Mouse (Mus musculus) stomach, embryonic 15.5 days (tissue): ENCODE results near the gene Fcna. TPM values are rescaled to one million over a fixed set of nuclear protein-coding genes. Genes with fewer than 3 reads are reported as not detected.

Experiments used
- ATAC-seq: fragments of 200-750 bp; cut with Nextera tagmentation; 2 replicates; pipeline ENCODE4 v1.8.0; 2017; ENCODE audit warnings: low read depth, moderate number of reproducible peaks, moderate TSS enrichment; ENCODE audit not compliant: insufficient read depth, low FRiP score
- H3K27ac ChIP-seq: fragments of 300-500 bp; sonication (generic); 2 replicates; pipeline ENCODE4 v1.5.1; 2015; ENCODE audit warnings: mild to moderate bottlenecking, inconsistent platforms
- H3K27me3 ChIP-seq: fragments of 300-500 bp; sonication (generic); replicated peaks from 2 replicates; pipeline ENCODE4 v1.6.1; 2015; ENCODE audit warnings: inconsistent platforms
- H3K36me3 ChIP-seq: fragments of 300-500 bp; sonication (generic); 2 replicates; pipeline ENCODE4 v1.6.1; 2015; ENCODE audit warnings: inconsistent platforms
- H3K4me1 ChIP-seq: fragments of 300-500 bp; sonication (generic); 2 replicates; pipeline ENCODE4 v1.6.1; 2015; ENCODE audit warnings: inconsistent platforms
- H3K4me2 ChIP-seq: fragments of 300-500 bp; sonication (generic); 2 replicates; pipeline ENCODE4 v1.6.1; 2015; ENCODE audit warnings: mild to moderate bottlenecking, inconsistent platforms
- H3K4me3 ChIP-seq: fragments of 300-500 bp; sonication (generic); replicated peaks from 2 replicates; pipeline ENCODE4 v1.5.1; 2015; ENCODE audit warnings: inconsistent platforms
- H3K9ac ChIP-seq: fragments of 300-500 bp; sonication (generic); 2 replicates; pipeline ENCODE4 v1.6.1; 2015; ENCODE audit warnings: inconsistent platforms
- H3K9me3 ChIP-seq: fragments of 300-500 bp; sonication (generic); 2 replicates; pipeline ENCODE4 v1.6.1; 2016; ENCODE audit warnings: inconsistent platforms
- WGBS: fragments of 180-500 bp; shearing (Covaris S2); methylation state at CpG from one replicate; pipeline ENCODE4 v1.1.7; 2015; 5-methylcytosine and 5-hydroxymethylcytosine counted together
- polyA plus RNA-seq: library from polyadenylated mRNA; unstranded; fragments of >200 nt; fragmentation: Nextera tagmentation; extraction: Ambion mirVana; gene quantifications from 2 replicates; pipeline ENCODE4 v1.2.1, GENCODE M21; 2015

Fcna gene
- polyA plus RNA-seq, 1 experiment from 2014 or later = 6.2 TPM

- Histone ChIP-seq H3K27ac (peak overlapping the region; percentile 18; the same call in 1 of the 2 replicates), H3K4me1 (peaks cover 47% of the 10 kb centered on the region), H3K9me3 (no peaks in the 10 kb centered on the region), H3K4me2 (no peak overlapping the region), H3K4me3 (no peak overlapping the region), H3K36me3 (peaks cover 28% of the 10 kb centered on the region), H3K9ac (no peak overlapping the region), H3K27me3 (peaks cover 38% of the 10 kb centered on the region)
- 45% methylated on average over 12 of the region's 12 CpGs for WGBS
- ATAC-seq = peak; percentile 11; the same call in 1 of the 2 replicates
Measured at GRCm38 (mm10) chr2:25582466-25583119, 45.2 kb downstream of the Fcna start.

DNA sequence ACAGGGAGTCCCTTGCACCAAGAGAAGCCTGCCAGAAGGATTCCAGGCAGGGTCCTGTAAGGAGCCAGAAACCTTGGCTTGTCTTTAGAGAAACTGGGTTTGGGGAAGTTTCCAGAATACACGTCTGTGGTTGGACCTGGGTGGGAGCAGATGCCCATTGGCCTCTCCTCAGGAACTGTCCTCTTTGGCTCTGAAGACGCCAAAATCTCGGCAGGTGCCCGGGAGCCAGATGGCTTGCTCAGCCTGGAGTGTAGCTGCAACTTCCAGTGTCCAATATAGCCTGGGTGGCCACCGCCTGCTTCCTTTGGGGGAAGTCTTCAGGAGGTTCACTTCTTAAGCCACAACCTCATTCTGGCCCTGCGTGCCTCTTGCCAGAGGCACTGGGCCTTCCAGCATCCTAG, 45.9 kb downstream of the Fcna start:
- H3K9me3 ChIP-seq = no peaks in the 10 kb centered on the region
- H3K27ac ChIP-seq = peak overlapping the region; percentile 18; the same call in 1 of the 2 replicates
- no peak for ATAC-seq
- peaks cover 54% of the 10 kb centered on the region for H3K4me1 ChIP-seq
- peak overlapping the region; percentile 77; the same call in 1 of the 2 replicates for H3K4me2 ChIP-seq
- H3K9ac ChIP-seq = no peak overlapping the region
- H3K4me3 ChIP-seq = no peak overlapping the region
- peaks cover 45% of the 10 kb centered on the region for H3K27me3 ChIP-seq
- 24% methylated on average over 6 of the region's 6 CpGs for WGBS
- peaks cover 21% of the 10 kb centered on the region for H3K36me3 ChIP-seq

DNA sequence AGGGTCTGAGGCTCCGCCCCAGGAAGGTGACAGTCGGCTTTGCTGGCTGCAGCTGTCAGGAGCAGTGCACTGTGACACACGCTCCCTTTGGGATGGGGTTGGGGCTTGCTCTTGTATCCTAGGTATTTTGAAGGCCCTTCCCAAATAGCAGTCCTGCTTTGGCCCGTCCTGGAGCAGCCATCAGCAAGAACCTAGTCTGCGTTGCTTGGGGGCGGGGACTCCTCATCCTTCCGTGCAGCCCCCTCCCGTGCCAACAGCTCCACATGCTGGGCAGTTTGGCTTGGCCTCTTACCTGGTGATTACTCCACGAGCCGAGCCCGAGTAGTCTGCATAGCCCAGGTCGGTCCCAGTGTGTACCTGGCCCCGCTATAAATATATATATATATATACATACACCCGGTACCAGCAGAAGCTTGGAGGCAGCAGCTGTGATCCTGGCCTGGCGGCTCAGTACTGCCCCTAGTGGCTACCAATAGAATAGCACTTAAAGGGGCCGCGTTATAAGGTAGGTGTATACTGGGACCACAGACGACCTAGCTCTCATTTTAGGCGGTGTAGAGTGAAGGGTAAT, 46.5 kb downstream of the Fcna start, which contains the start of gene Ajm1:
Gene Ajm1, minus strand, starts transcription at position 464 of the 571 bp plus-strand sequence.
- peaks cover 16% of the 10 kb centered on the region for H3K36me3 ChIP-seq
- H3K4me3 ChIP-seq = peak within 1 kb of the TSS; percentile 40
- 4% methylated on average over 19 of the region's 19 CpGs for WGBS
- H3K4me1 ChIP-seq = peaks cover 56% of the 10 kb centered on the region
- H3K9ac ChIP-seq = no peak within 1 kb of the TSS
- peak within 1 kb of the TSS; percentile 77 for H3K4me2 ChIP-seq
- ATAC-seq = peak; percentile 61; the same call in 1 of the 2 replicates
- H3K27me3 ChIP-seq = peaks cover 50% of the 10 kb centered on the region
- peak within 1 kb of the TSS; percentile 18; the same call in 1 of the 2 replicates for H3K27ac ChIP-seq
- H3K9me3 ChIP-seq = no peaks in the 10 kb centered on the region

DNA sequence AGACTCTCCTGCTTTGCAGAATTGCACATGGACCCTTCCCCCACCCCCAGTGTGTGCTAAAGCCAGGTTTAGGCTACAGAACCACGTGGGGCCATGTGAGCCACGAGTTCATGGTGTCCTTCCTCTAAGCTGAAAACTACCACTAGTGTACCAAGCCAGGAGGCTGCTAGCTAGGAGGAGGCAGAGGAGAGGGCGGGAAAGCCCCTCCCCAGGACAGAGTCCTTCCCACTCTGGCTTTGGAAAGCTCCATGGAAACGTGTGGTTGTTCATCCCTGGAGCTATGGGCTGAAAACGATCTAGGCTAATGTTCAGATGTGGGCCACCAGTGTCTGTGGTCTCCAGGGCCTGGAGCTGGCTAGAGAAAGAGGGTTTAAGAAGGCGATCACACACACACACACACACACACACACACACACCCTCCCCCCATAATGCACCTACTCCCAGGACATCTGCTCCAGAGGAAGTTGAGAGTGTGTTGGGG, 47.2 kb downstream of the Fcna start:
- Histone ChIP-seq H3K4me2 (no peak overlapping the region), H3K4me3 (peak overlapping the region; percentile 40; the same call in 1 of the 2 replicates), H3K9ac (no peak overlapping the region), H3K27ac (no peak overlapping the region), H3K27me3 (peaks cover 52% of the 10 kb centered on the region), H3K36me3 (peaks cover 16% of the 10 kb centered on the region), H3K4me1 (peaks cover 60% of the 10 kb centered on the region), H3K9me3 (no peaks in the 10 kb centered on the region)
- no peak for ATAC-seq
- 44% methylated on average over 6 of the region's 6 CpGs for WGBS

DNA sequence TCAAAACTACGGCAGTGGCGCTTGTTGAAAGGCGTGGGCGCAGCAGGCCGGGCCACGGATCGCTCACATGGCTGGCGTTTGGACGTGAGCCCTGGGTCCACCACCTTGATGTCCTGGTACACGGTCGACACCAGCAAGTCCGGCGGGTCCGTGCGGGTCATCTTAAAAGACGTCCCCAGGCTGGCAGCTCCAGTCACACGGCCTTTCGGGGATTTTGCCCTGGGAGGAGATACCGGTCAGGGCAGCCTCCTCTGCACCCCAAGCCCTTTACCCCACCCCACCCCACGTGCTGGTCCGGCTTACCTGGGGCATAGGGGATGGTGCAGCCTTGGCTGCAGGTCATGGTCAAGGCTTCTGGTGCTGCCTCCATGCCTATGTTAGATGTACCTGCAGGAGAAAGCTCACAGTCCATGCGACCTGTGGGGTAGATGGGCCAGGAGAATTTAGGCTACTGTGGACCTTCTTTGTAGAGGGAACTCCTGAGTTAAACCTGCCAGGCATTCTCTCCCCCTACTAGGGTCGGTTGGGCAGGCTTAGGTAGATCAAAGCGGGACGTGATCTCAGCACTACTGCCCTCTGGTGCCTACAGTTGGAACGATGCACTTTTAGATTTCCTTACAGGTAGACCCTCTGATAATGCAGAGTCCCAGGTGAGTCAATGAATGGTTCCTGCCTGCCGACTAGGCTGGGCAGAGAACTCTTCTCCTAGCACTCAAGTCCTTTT, 47.9 kb downstream of the Fcna start:
- 8% methylated on average over 27 of the region's 27 CpGs for WGBS
- Histone ChIP-seq H3K4me3 (peak overlapping the region; percentile 22), H3K9ac (no peak overlapping the region), H3K27ac (no peak overlapping the region), H3K27me3 (peaks cover 52% of the 10 kb centered on the region), H3K36me3 (peaks cover 9% of the 10 kb centered on the region), H3K9me3 (no peaks in the 10 kb centered on the region), H3K4me2 (peak overlapping the region; percentile 51), H3K4me1 (peaks cover 64% of the 10 kb centered on the region)
- ATAC-seq = no peak

DNA sequence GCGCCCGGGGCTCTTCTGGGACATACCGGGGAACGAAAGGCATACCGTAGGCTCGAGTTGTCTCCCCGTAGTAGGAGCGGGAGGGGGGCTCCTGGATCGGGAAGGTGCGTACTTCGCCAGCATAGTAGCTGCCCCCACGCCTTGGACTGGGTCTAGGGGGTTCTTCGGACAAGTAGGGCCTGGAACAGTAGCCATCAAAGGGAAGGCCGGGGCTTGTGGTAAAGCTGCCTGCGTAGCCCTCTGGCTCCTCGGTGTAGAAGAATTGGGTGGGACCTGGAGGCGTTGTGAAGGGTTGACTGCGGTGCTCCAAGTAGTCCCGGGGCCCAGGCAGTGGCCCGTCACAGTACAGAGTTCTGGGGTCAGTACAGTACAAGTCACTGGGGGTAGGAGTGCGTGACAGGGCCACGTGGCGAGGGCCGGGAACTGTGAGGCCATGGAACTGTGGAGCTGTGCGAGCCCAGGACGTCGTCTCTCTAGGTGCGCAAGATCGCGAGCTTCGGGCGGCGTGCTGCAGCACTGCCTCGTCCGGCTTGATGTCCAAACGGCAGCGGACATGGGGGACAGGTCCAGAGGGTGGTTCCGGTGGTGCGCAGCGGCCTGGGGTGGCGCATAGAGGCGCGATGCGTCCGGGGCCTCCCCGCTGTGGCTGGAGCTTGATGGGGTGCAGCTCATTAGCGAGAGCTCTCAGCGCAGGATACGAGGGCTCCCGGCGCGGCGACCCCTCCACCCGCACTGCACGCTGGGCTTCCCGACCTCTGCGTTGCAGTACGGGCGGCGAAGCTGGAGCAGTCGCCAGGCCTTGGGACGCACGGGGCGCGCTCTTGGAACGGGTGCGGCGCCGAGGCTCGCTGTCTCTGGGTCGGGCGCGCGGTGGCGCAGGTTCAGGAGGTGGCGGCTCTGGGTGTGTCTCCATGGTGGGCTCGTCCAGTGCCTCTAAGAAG, 48.8 kb downstream of the Fcna start:
- H3K27me3 ChIP-seq = peaks cover 52% of the 10 kb centered on the region
- WGBS = 7% methylated on average over 77 of the region's 77 CpGs
- peak overlapping the region; percentile 22 for H3K4me3 ChIP-seq
- no peak overlapping the region for H3K27ac ChIP-seq
- H3K4me2 ChIP-seq = peak overlapping the region; percentile 51
- H3K9ac ChIP-seq = no peak overlapping the region
- peaks cover 6% of the 10 kb centered on the region for H3K36me3 ChIP-seq
- no peak for ATAC-seq
- H3K4me1 ChIP-seq = peaks cover 66% of the 10 kb centered on the region
- H3K9me3 ChIP-seq = no peaks in the 10 kb centered on the region

GRCm38 (mm10) chr2:25577951-25578795, 49.7 kb downstream of the Fcna start:
- 7% methylated on average over 75 of the region's 75 CpGs for WGBS
- Histone ChIP-seq H3K27ac (no peak overlapping the region), H3K27me3 (peaks cover 52% of the 10 kb centered on the region), H3K9me3 (no peaks in the 10 kb centered on the region), H3K4me3 (peak overlapping the region; percentile 22), H3K4me2 (peak overlapping the region; percentile 51), H3K9ac (no peak overlapping the region; the same call in 1 of the 2 replicates), H3K36me3 (peaks cover 4% of the 10 kb centered on the region), H3K4me1 (peaks cover 74% of the 10 kb centered on the region)
- ATAC-seq = no peak

GRCm38 (mm10) chr2:25576965-25577891, 50.6 kb downstream of the Fcna start:
- H3K9me3 ChIP-seq = no peaks in the 10 kb centered on the region
- WGBS = 17% methylated on average over 92 of the region's 92 CpGs
- H3K9ac ChIP-seq = no peak overlapping the region
- peaks cover 52% of the 10 kb centered on the region for H3K27me3 ChIP-seq
- peak overlapping the region; percentile 22 for H3K4me3 ChIP-seq
- H3K27ac ChIP-seq = no peak overlapping the region
- H3K4me1 ChIP-seq = peaks cover 67% of the 10 kb centered on the region
- H3K4me2 ChIP-seq = peak overlapping the region; percentile 51
- no peak for ATAC-seq
- no peaks in the 10 kb centered on the region for H3K36me3 ChIP-seq

DNA sequence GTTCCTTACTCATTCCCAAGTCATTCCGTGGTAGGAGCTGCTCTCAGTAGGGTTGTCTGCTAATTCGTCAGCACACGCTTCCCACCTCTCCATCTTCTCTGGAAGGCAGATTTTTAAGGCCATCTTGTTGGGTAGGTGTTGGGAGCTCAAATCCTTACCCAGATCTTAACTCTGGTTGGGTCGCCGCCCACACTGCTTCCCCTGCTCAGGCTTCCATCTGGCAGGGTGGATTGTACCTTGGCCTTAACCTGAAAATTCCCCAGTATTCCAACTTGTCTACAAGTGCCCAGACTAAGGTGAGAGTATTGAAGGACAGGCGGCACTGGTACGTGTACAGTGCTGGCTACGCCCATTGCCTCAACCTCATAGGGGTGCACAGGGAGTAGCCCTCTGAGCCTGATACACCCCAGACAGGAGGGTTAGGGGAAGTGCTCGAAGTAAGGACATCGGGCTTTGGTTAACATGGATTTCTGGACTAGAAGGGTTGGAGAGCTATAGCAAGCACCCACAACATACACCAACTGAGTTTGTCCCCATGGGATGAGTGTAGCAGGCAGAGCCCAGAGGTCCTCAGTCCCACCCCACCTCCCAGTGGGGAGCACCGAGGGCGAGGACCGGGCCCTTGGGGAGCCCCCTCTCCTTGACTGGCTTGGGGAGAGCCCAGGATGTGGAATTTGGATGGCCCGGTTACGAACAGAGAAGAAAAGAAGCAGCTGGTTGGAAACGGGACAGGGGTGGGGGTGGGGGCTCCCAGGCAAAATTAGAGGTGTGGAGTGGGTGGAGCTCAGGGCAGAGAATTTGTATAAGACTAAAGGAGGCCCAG, 51.6 kb downstream of the Fcna start:
- no peaks in the 10 kb centered on the region for H3K9me3 ChIP-seq
- no peak overlapping the region for H3K9ac ChIP-seq
- peak overlapping the region; percentile 89; the same call in 1 of the 2 replicates for H3K27ac ChIP-seq
- WGBS = 74% methylated on average over 16 of the region's 16 CpGs
- peaks cover 61% of the 10 kb centered on the region for H3K4me1 ChIP-seq
- H3K4me2 ChIP-seq = peak overlapping the region; percentile 92; the same call in 1 of the 2 replicates
- no peak for ATAC-seq
- no peaks in the 10 kb centered on the region for H3K36me3 ChIP-seq
- H3K27me3 ChIP-seq = peaks cover 50% of the 10 kb centered on the region
- peak overlapping the region; percentile 50 for H3K4me3 ChIP-seq
